Mouse (Mus musculus) midbrain, embryonic 16.5 days (tissue): Measurements from ENCODE around the gene Scp2. TPM values are rescaled to one million over a fixed set of nuclear protein-coding genes. Genes with fewer than 3 reads are reported as not detected.

Source experiments
- ATAC-seq: fragments of 200-750 bp; cut with Nextera tagmentation; 2 replicates; pipeline ENCODE4 v1.8.0; 2017; ENCODE audit warnings: moderate TSS enrichment
- H3K27ac ChIP-seq: fragments of 300-500 bp; sonication (generic); 2 replicates; pipeline ENCODE4 v1.5.1; 2014; ENCODE audit warnings: mild to moderate bottlenecking, low read length, mixed read lengths
- H3K27me3 ChIP-seq: fragments of 300-500 bp; sonication (generic); 2 replicates; pipeline ENCODE4 v1.6.1; 2014; ENCODE audit warnings: low read depth, low read length, mixed read lengths; ENCODE audit not compliant: control insufficient read depth, insufficient read depth
- H3K36me3 ChIP-seq: fragments of 300-500 bp; sonication (generic); 2 replicates; pipeline ENCODE4 v1.6.1; 2014; ENCODE audit warnings: mild to moderate bottlenecking, low read length, moderate library complexity, mixed read lengths; ENCODE audit not compliant: control insufficient read depth, insufficient read depth
- H3K4me1 ChIP-seq: fragments of 300-500 bp; sonication (generic); 2 replicates; pipeline ENCODE4 v1.6.1; 2014; ENCODE audit warnings: mild to moderate bottlenecking, low read length, mixed read lengths; ENCODE audit not compliant: control insufficient read depth, insufficient read depth
- H3K4me2 ChIP-seq: fragments of 300-500 bp; sonication (generic); 2 replicates; pipeline ENCODE4 v1.6.1; 2014; ENCODE audit warnings: mild to moderate bottlenecking, low read length, mixed read lengths
- H3K4me3 ChIP-seq: fragments of 300-500 bp; sonication (generic); 2 replicates; pipeline ENCODE4 v1.5.1; 2014; ENCODE audit warnings: low read depth, mild to moderate bottlenecking, low read length, moderate library complexity, mixed read lengths
- H3K9ac ChIP-seq: fragments of 300-500 bp; sonication (generic); 2 replicates; pipeline ENCODE4 v1.6.1; 2014; ENCODE audit warnings: low read depth, low read length, mixed read lengths
- H3K9me3 ChIP-seq: fragments of 300-500 bp; sonication (generic); replicated peaks from 2 replicates; pipeline ENCODE4 v1.6.1; 2014; ENCODE audit warnings: mild to moderate bottlenecking, low read length, mixed read lengths; ENCODE audit not compliant: control insufficient read depth, poor library complexity, severe bottlenecking
- WGBS: fragments of 180-500 bp; shearing (Covaris S2); extraction: QIAGEN DNeasy Blood & Tissue Kit; methylation state at CpG from one replicate; pipeline ENCODE4 v1.1.7; 2014; 5-methylcytosine and 5-hydroxymethylcytosine counted together
- polyA plus RNA-seq: library from polyadenylated mRNA; unstranded; fragments of >200 nt; fragmentation: Nextera tagmentation; extraction: Ambion mirVana; gene quantifications from 2 replicates; pipeline ENCODE4 v1.2.1, GENCODE M21; 2015

Gene Scp2
- polyA plus RNA-seq, 1 experiment from 2014 or later, result 200 TPM

DNA sequence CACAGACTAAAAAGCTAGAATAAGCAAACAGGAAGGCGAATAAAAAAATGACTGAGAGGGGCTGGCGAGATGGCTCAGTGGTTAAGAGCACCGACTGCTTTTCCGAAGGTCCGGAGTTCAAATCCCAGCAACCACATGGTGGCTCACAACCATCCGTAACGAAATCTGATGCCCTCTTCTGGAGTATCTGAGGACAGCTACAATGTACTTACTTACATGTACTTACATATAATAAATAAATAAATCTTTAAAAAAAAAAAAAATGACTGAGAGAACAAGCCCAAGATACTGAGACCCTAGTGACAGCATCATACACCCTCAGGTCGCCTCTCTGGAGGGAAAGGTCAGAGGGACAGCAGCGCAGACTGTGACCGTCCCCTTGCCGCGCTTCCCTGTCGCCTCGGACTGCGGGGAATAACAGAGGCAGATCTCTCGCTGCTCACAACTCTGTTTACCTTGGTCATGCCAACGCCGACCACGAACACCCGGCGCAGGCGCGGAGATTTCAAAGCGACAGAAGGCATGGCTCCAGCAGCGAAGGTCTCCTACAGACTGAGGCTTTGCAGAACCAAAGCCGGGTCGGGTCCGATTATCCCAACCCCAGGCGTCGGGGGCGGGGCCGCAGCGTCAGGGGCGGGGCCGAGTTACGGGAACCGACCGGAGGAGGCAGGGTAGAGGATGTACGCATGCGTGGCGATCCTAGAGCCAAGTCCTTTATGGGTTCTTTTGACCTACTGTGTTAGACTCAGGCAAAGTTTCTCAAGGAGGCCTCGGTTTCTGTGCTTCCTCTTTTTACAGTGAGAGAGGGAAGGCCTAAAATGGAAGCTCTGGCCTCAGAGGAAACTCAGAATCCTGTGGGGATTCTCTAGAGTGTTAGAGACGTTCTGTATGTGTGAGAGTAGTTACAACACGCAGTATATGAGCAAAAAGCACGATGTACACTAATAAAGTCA lies 26.6 kb downstream of the Scp2 start:
- Histone ChIP-seq H3K4me3 (peak overlapping the region; percentile 66), H3K9me3 (no peaks in the 10 kb centered on the region), H3K36me3 (no peaks in the 10 kb centered on the region), H3K27ac (peak overlapping the region; percentile 71), H3K27me3 (no peaks in the 10 kb centered on the region), H3K9ac (peak overlapping the region; percentile 70), H3K4me2 (peak overlapping the region; percentile 64), H3K4me1 (no peaks in the 10 kb centered on the region)
- WGBS, result 12% methylated on average over 42 of the region's 45 CpGs
- peak; percentile 96 for ATAC-seq

GRCm38 (mm10) chr4:108117488-108117887 lies 27.3 kb downstream of the Scp2 start:
- Histone ChIP-seq H3K36me3 (no peaks in the 10 kb centered on the region), H3K9ac (no peak overlapping the region), H3K4me3 (no peak overlapping the region), H3K27ac (no peak overlapping the region), H3K4me1 (no peaks in the 10 kb centered on the region), H3K9me3 (no peaks in the 10 kb centered on the region), H3K27me3 (no peaks in the 10 kb centered on the region), H3K4me2 (no peak overlapping the region)
- ATAC-seq, result no peak
- whole genome bisulfite sequencing, result 92% methylated on average over 8 of the region's 8 CpGs

DNA sequence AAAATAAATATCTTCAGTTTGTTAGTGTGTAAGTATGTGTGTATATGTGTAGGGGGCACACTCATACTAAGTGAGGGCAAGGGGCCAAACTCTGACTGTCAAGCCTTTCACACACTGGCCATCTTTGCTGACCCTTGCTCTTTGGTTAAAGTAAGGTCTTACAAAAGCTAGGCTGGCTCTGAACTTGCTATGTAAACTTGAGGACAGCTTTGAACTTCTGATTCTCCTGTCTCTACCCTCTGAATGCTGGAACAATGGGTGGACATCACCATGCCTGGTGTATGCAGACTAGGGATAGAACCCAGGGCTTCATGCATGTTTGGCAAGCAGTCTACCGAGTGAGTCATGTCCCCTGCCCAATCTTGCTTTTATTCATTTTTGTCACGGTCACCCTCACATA lies 28.3 kb downstream of the Scp2 start:
- H3K4me3 ChIP-seq, result no peak overlapping the region
- H3K9ac ChIP-seq, result no peak overlapping the region
- H3K4me2 ChIP-seq, result no peak overlapping the region
- no peaks in the 10 kb centered on the region for H3K9me3 ChIP-seq
- H3K36me3 ChIP-seq, result no peaks in the 10 kb centered on the region
- no peaks in the 10 kb centered on the region for H3K27me3 ChIP-seq
- H3K4me1 ChIP-seq, result no peaks in the 10 kb centered on the region
- no peak for ATAC-seq
- WGBS, result 90% methylated on average over 2 of the region's 2 CpGs
- no peak overlapping the region for H3K27ac ChIP-seq

DNA sequence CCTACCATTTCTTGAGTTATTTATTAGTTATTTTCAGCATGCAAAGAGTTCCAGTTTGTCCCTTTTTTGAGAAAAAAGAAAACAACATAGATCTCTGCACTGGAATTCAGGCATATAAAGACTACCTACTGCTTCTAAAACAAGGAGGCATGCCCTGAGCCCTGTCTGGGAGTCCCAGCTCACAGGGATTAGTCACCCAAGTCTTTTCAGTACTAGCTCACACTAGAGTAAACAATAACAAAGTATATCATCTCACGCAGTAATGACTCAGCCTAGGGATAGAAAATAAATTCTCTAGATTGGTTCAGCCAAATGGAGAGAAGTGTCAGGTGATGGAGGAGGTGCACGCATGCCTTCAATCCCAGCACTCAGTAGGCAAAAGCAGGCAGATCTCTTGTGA lies 34.1 kb downstream of the Scp2 start:
- Histone ChIP-seq H3K36me3 (no peaks in the 10 kb centered on the region), H3K27me3 (no peaks in the 10 kb centered on the region), H3K9me3 (no peaks in the 10 kb centered on the region), H3K9ac (no peak overlapping the region), H3K27ac (no peak overlapping the region), H3K4me1 (no peaks in the 10 kb centered on the region), H3K4me2 (no peak overlapping the region), H3K4me3 (no peak overlapping the region)
- ATAC-seq, result no peak
- WGBS, result 75% methylated on average over 2 of the region's 2 CpGs

GRCm38 (mm10) chr4:108109728-108110127 lies 35.1 kb downstream of the Scp2 start:
- Histone ChIP-seq H3K27me3 (no peaks in the 10 kb centered on the region), H3K9ac (no peak overlapping the region), H3K27ac (no peak overlapping the region), H3K4me2 (no peak overlapping the region), H3K9me3 (no peaks in the 10 kb centered on the region), H3K4me3 (no peak overlapping the region), H3K4me1 (no peaks in the 10 kb centered on the region), H3K36me3 (no peaks in the 10 kb centered on the region)
- 98% methylated on average over 7 of the region's 7 CpGs for WGBS
- no peak for ATAC-seq

GRCm38 (mm10) chr4:108096345-108096744 lies 48.5 kb downstream of the Scp2 start, which contains the start of gene Podn:
TSS of gene Podn (minus strand) at chr4:108096445.
- no peaks in the 10 kb centered on the region for H3K27me3 ChIP-seq
- no peak for ATAC-seq
- WGBS, result 88% methylated on average over 4 of the region's 4 CpGs
- no peak within 1 kb of the TSS for H3K27ac ChIP-seq
- no peak within 1 kb of the TSS for H3K4me2 ChIP-seq
- no peak within 1 kb of the TSS for H3K9ac ChIP-seq
- no peak within 1 kb of the TSS for H3K4me3 ChIP-seq
- H3K4me1 ChIP-seq, result no peaks in the 10 kb centered on the region
- no peaks in the 10 kb centered on the region for H3K36me3 ChIP-seq
- no peaks in the 10 kb centered on the region for H3K9me3 ChIP-seq

GRCm38 (mm10) chr4:108092741-108093397 lies 51.9 kb downstream of the Scp2 start:
- no peaks in the 10 kb centered on the region for H3K4me1 ChIP-seq
- no peaks in the 10 kb centered on the region; the same call in 1 of the 2 replicates for H3K36me3 ChIP-seq
- H3K27me3 ChIP-seq, result no peaks in the 10 kb centered on the region
- no peak overlapping the region for H3K4me2 ChIP-seq
- H3K4me3 ChIP-seq, result no peak overlapping the region
- no peak overlapping the region for H3K27ac ChIP-seq
- H3K9me3 ChIP-seq, result no peaks in the 10 kb centered on the region
- H3K9ac ChIP-seq, result no peak overlapping the region
- no peak for ATAC-seq
- 84% methylated on average over 6 of the region's 6 CpGs for WGBS

GRCm38 (mm10) chr4:108083993-108084392 lies 60.8 kb downstream of the Scp2 start:
- no peak overlapping the region for H3K4me3 ChIP-seq
- WGBS, result 94% methylated on average over 2 of the region's 2 CpGs
- no peak overlapping the region for H3K4me2 ChIP-seq
- H3K27me3 ChIP-seq, result no peaks in the 10 kb centered on the region
- H3K27ac ChIP-seq, result no peak overlapping the region
- no peaks in the 10 kb centered on the region for H3K36me3 ChIP-seq
- H3K9ac ChIP-seq, result no peak overlapping the region
- ATAC-seq, result no peak
- no peaks in the 10 kb centered on the region for H3K4me1 ChIP-seq
- no peaks in the 10 kb centered on the region for H3K9me3 ChIP-seq
